Mouse (Mus musculus): ENCODE measurements around the gene Prkaa1. TPM values are rescaled to one million over a fixed set of nuclear protein-coding genes. Genes with fewer than 3 reads are reported as not detected.
"Not testable (repeated sequence)": the region's sequence is repeated elsewhere in the genome, so short reads cannot be mapped to it uniquely, and the experiment has no call there.

Gene Prkaa1
- polyA plus RNA-seq, 1 experiment from 2014 or later, result 22.3 TPM

- 95% methylated on average over 3 of the region's 3 CpGs for WGBS
- no peak for ATAC-seq (ENCODE audit: insufficient read depth)
- Histone ChIP-seq H3K9ac (no peak overlapping the region), H3K4me2 (no peak overlapping the region), H3K27me3 (ENCODE audit: insufficient read depth, low read length) (no peaks in the 10 kb centered on the region), H3K9me3 (ENCODE audit: low read depth, low read length) (no peaks in the 10 kb centered on the region), H3K4me1 (ENCODE audit: insufficient read depth) (no peaks in the 10 kb centered on the region), H3K4me3 (ENCODE audit: low read depth, low read length) (no peak overlapping the region), H3K36me3 (ENCODE audit: insufficient read depth) (no peaks in the 10 kb centered on the region; the same call in 1 of the 2 replicates), H3K27ac (ENCODE audit: low read depth) (no peak overlapping the region)
- TF ChIP-seq CTCF (IDR thresholded peaks at IDR 0.05; ENCODE audit: low read depth), result no peak
- DNase-seq, result no peak
Observed at GRCm38 (mm10) chr15:5209116-5209515, 65.5 kb downstream of the Prkaa1 start.

GRCm38 (mm10) chr15:5220491-5220890 lies 76.8 kb downstream of the Prkaa1 start:
- DNase-seq, result no peak
- WGBS, result 85% methylated on average over 6 of the region's 6 CpGs

DNA sequence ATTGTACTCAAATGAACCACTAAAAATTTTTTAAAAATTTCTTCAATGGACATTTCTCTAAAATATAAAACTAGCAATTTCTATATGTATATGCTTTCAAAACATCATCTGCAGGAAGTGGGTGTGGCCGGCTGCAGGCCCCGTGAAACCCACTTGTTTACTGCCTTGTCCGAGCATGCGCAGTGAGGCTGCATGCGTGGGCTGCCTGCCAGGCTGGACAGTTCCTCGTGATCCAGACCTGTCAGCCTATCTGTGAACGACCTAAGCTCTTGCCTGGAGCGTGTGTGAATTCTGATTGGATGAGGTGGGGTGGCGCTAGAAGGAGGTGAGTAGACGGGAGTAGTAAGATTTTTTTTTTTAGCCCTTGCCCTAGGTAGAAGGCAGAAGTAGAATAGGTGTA lies 87.1 kb downstream of the Prkaa1 start:
- H3K27me3 ChIP-seq (ENCODE audit: insufficient read depth, low read length); ATAC-seq (ENCODE audit: insufficient read depth); H3K36me3 ChIP-seq (ENCODE audit: insufficient read depth); H3K4me1 ChIP-seq (ENCODE audit: insufficient read depth); H3K4me2 ChIP-seq; H3K9ac ChIP-seq; H3K4me3 ChIP-seq (ENCODE audit: low read depth, low read length); H3K9me3 ChIP-seq (ENCODE audit: low read depth, low read length); DNase-seq; H3K27ac ChIP-seq (ENCODE audit: low read depth): not testable (repeated sequence)
- WGBS, result 71% methylated on average over 10 of the region's 10 CpGs

More at GRCm38 (mm10) chr15:5220491-5220890, 76.8 kb downstream of the Prkaa1 start:
- TF ChIP-seq CTCF (IDR thresholded peaks at IDR 0.05; ENCODE audit: low read depth), result no peak
- no peak for ATAC-seq (ENCODE audit: insufficient read depth)
- Histone ChIP-seq H3K4me3 (ENCODE audit: low read depth, low read length) (no peak overlapping the region), H3K27me3 (ENCODE audit: insufficient read depth, low read length) (no peaks in the 10 kb centered on the region), H3K9me3 (ENCODE audit: low read depth, low read length) (no peaks in the 10 kb centered on the region), H3K4me2 (no peak overlapping the region), H3K4me1 (ENCODE audit: insufficient read depth) (no peaks in the 10 kb centered on the region), H3K9ac (no peak overlapping the region), H3K27ac (ENCODE audit: low read depth) (no peak overlapping the region), H3K36me3 (ENCODE audit: insufficient read depth) (peaks cover 12% of the 10 kb centered on the region; the same call in 1 of the 2 replicates)

Other genes starting within 250 kb of the Prkaa1 start
- not detected in 2 replicates for gene Mroh2b, start 245.1 kb upstream of the Prkaa1 start, polyA plus RNA-seq (2014; fragmentation: Nextera tagmentation; extraction: Ambion mirVana)
- gene C7, start 80.1 kb upstream of the Prkaa1 start, polyA plus RNA-seq (2014; fragmentation: Nextera tagmentation; extraction: Ambion mirVana), result 0.11 and 0.34 TPM in 2 replicates
- gene Card6, start 35.3 kb upstream of the Prkaa1 start, polyA plus RNA-seq (2014; fragmentation: Nextera tagmentation; extraction: Ambion mirVana), result 1.7 and 2.2 TPM in 2 replicates
- gene Rpl37, start 27.2 kb upstream of the Prkaa1 start, polyA plus RNA-seq (2014; fragmentation: Nextera tagmentation; extraction: Ambion mirVana), result 683 and 808 TPM in 2 replicates
- gene Ttc33, start 41.7 kb downstream of the Prkaa1 start, polyA plus RNA-seq (2014; fragmentation: Nextera tagmentation; extraction: Ambion mirVana), result 41.9 and 44.6 TPM in 2 replicates
- 1.0 and 1.8 TPM in 2 replicates for gene Ptger4, start 100.3 kb downstream of the Prkaa1 start, polyA plus RNA-seq (2014; fragmentation: Nextera tagmentation; extraction: Ambion mirVana)

Measured in lung, embryonic 14.5 days (tissue).